In the genomic region with DNA sequence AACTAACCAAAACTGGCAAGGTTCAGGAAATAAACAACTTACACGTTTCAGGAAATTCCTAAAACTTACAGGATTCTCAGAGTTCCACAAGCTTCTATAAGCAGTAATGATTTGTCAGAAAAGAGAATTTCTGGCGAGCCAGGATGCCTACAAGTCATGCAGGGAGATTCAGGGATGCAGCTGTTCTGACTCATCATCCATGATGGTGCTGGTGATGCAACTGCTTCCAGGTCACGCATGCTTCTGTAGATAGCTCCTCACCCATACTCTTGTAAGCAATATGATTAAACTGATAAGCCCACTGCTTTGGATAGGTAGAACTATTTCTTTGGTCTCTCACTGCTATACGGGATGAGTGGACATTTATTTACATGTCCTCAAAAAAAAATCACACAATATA, we compare ENCODE assay signal across 24 mouse cellular contexts. TPM values are rescaled to one million over a fixed set of nuclear protein-coding genes. Genes with fewer than 3 reads are reported as not detected.
"Had no signal": no experiment of that assay in that cellular context is flagged by ENCODE, and none has a peak within 500 bp of the region (broad histone marks: within the 10 kb centered on the region; RNA-seq: fewer than 3 reads in every experiment).

No protein-coding gene starts in this region.

- H3K27ac ChIP-seq: liver, embryonic 15.5 days; lung, embryonic 15.5 days; midbrain, embryonic 10.5 days; midbrain, embryonic 12.5 days; neural tube, embryonic 12.5 days had no signal

- H3K36me3 ChIP-seq: liver, embryonic 15.5 days; lung, embryonic 15.5 days had no signal

- H3K9me3 ChIP-seq: liver, embryonic 15.5 days; lung, embryonic 15.5 days; midbrain, embryonic 10.5 days; midbrain, embryonic 12.5 days; neural tube, embryonic 12.5 days had no signal

- H3K4me1 ChIP-seq: liver, embryonic 15.5 days; lung, embryonic 15.5 days; midbrain, embryonic 10.5 days; midbrain, embryonic 12.5 days; neural tube, embryonic 12.5 days had no signal

- DNase-seq: liver, postnatal 0 days; lung, adult 2 months; lung, postnatal 10 days; lung, postnatal 4 days; midbrain, embryonic 14.5 days; retina, postnatal 1 day; right cerebral cortex, adult 18-20 months; right cerebral cortex, postnatal 25 days; right cerebral cortex, postnatal 4 days; spleen, adult 18-20 months; thymus, adult 18-20 months; thymus, postnatal 14 days; thymus, postnatal 36 days had no signal

- H3K27me3 ChIP-seq: liver, embryonic 15.5 days; lung, embryonic 15.5 days; midbrain, embryonic 12.5 days; neural tube, embryonic 12.5 days had no signal

- H3K4me2 ChIP-seq: liver, embryonic 15.5 days; lung, embryonic 15.5 days; midbrain, embryonic 12.5 days; neural tube, embryonic 12.5 days had no signal

- H3K4me3 ChIP-seq: liver, embryonic 15.5 days; lung, embryonic 15.5 days; midbrain, embryonic 10.5 days; midbrain, embryonic 12.5 days; neural tube, embryonic 12.5 days had no signal

- ATAC-seq: liver, postnatal 0 days; midbrain, embryonic 16.5 days had no signal

- H3K9ac ChIP-seq: liver, embryonic 15.5 days; liver, postnatal 0 days; lung, embryonic 15.5 days; midbrain, embryonic 12.5 days; neural tube, embryonic 12.5 days had no signal

RNA-seq across cellular contexts. Expression of a gene that starts 38.7 kb away (rescaled TPM):
- total RNA-seq: megakaryocyte-erythroid progenitor cell, adult 5-6 weeks; neutrophil, adult 5-6 weeks had no signal
- polyA plus RNA-seq: liver, postnatal 0 days; lung, adult 2 months; small intestine, adult 2 months; stomach, embryonic 14.5 days; stomach, embryonic 16.5 days had no signal
